Mouse (Mus musculus): ENCODE measurements around the gene Dnah10.

- TF ChIP-seq POLR2A (IDR thresholded peaks at IDR 0.05; ENCODE audit: low read depth, low read length) (no peak), CTCF (conservative IDR thresholded peaks at IDR 0.05; ENCODE audit: insufficient read depth, insufficient read length, low read depth, low read length) (no peak)
Observed at GRCm38 (mm10) chr5:124761787-124762186, 36.9 kb downstream of the Dnah10 start.
